Mouse (Mus musculus): ENCODE data around the gene Bend6. TPM values are rescaled to one million over a fixed set of nuclear protein-coding genes. Genes with fewer than 3 reads are reported as not detected.
A peak's percentile ranks its signal among the peaks of the same experiment; 100 is the strongest.
"Not testable (repeated sequence)": the region's sequence is repeated elsewhere in the genome, so short reads cannot be mapped to it uniquely, and the experiment has no call there.

Bend6 gene
- polyA plus RNA-seq, 1 experiment = 0.59 TPM

GRCm38 (mm10) chr1:33892784-33893183, 14.8 kb downstream of the Bend6 start:
- no peak overlapping the region for H3K4me3 ChIP-seq (replicated peaks; ENCODE audit: extremely low read depth, low read depth, low read length)
- DNase-seq = peak; percentile 16
- 55% methylated on average over 10 of the region's 10 CpGs for WGBS
- H3K4me1 ChIP-seq (ENCODE audit: control insufficient read depth, insufficient read depth, low read length) = no peaks in the 10 kb centered on the region
- no peak for TF ChIP-seq POLR2A (IDR thresholded peaks at IDR 0.05; ENCODE audit: borderline replicate concordance, extremely low read depth, low read depth, low read length)
- TF ChIP-seq CTCF (IDR thresholded peaks at IDR 0.05; ENCODE audit: insufficient read depth, low read length) = peak; percentile 52

DNA sequence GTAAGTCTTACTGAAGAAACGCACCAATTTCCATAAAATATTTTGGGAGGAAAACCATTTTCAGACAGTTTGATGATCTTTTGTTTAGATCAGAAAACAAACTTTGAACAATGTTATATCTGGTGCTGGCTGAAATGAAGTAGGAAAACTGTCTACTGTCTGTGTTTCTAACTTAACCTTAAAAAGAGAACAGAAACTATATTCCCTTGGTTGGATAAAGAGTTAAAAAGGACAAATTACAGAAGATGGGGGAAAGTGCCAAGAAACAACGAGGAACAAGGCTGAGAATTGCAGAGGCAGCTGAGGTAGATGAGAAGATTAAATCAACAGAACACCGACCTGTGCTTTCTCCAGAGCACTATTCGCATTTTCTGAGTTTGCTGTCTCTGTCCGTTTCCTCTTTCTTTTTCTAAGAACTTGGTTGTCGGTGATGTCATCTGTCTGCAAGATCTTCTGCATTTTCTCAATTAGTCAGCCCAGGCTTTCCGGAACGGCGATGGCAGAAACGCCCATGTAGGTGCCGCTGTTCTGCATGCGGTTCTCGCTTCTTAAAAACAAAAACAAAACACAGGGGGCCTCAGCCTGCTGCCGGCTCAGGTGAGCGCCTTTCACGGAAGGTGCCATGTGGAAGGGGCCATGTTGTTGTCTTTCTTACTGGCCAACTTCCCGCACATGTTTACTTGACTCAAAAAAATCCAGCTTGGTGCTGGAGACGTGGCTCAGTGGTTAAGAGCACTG, 24.3 kb downstream of the Bend6 start:
- 8% methylated on average over 18 of the region's 18 CpGs for WGBS
- Histone ChIP-seq H3K4me1 (ENCODE audit: control insufficient read depth, insufficient read depth, low read length) (no peaks in the 10 kb centered on the region), H3K4me3 (replicated peaks; ENCODE audit: extremely low read depth, low read depth, low read length) (no peak overlapping the region)
- TF ChIP-seq POLR2A (IDR thresholded peaks at IDR 0.05; ENCODE audit: borderline replicate concordance, extremely low read depth, low read depth, low read length) (no peak), CTCF (IDR thresholded peaks at IDR 0.05; ENCODE audit: insufficient read depth, low read length) (0 out of 2 replicates have a peak, but pooled peaks have one; percentile 2)
- peak; percentile 10 for DNase-seq

DNA sequence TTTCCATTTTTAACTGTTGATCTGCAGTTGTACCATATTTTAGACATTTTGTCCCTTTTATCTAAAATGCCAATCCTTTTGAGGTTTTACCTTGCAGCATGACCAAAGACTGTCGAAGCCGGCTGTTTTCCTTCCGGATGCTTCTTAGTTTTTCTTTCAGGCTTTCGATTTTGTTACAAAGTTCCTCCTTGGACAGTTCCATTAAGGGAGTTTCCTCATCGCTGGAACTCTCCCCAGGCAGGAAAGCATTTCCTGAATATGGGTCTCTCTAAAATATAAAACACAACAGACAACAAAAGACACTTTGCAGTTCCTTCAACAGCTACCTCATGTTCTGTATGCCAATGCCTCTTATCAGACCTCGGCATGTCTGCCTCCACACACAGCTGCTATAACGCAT, 29.4 kb downstream of the Bend6 start:
- H3K4me1 ChIP-seq (ENCODE audit: control insufficient read depth, insufficient read depth, low read length) = no peaks in the 10 kb centered on the region
- no peak overlapping the region for H3K4me3 ChIP-seq (replicated peaks; ENCODE audit: extremely low read depth, low read depth, low read length)
- 68% methylated on average over 7 of the region's 7 CpGs for WGBS
- no peak for DNase-seq
- TF ChIP-seq CTCF (IDR thresholded peaks at IDR 0.05; ENCODE audit: insufficient read depth, low read length) (no peak), POLR2A (IDR thresholded peaks at IDR 0.05; ENCODE audit: borderline replicate concordance, extremely low read depth, low read depth, low read length) (no peak)

- no peaks in the 10 kb centered on the region for H3K4me1 ChIP-seq (ENCODE audit: control insufficient read depth, insufficient read depth, low read length)
- TF ChIP-seq POLR2A (IDR thresholded peaks at IDR 0.05; ENCODE audit: borderline replicate concordance, extremely low read depth, low read depth, low read length) (no peak), CTCF (IDR thresholded peaks at IDR 0.05; ENCODE audit: insufficient read depth, low read length) (no peak)
- 82% methylated on average over 3 of the region's 3 CpGs for WGBS
- DNase-seq = no peak
- no peak overlapping the region for H3K4me3 ChIP-seq (replicated peaks; ENCODE audit: extremely low read depth, low read depth, low read length)
These were observed 31.2 kb downstream of the Bend6 start for GRCm38 (mm10) chr1:33876416-33876815.

GRCm38 (mm10) chr1:33875691-33876090, 31.9 kb downstream of the Bend6 start:
- no peak for DNase-seq
- Histone ChIP-seq H3K4me3 (replicated peaks; ENCODE audit: extremely low read depth, low read depth, low read length) (no peak overlapping the region), H3K4me1 (ENCODE audit: control insufficient read depth, insufficient read depth, low read length) (no peaks in the 10 kb centered on the region)
- 51% methylated on average over 6 of the region's 6 CpGs for WGBS
- TF ChIP-seq POLR2A (IDR thresholded peaks at IDR 0.05; ENCODE audit: borderline replicate concordance, extremely low read depth, low read depth, low read length) = no peak

DNA sequence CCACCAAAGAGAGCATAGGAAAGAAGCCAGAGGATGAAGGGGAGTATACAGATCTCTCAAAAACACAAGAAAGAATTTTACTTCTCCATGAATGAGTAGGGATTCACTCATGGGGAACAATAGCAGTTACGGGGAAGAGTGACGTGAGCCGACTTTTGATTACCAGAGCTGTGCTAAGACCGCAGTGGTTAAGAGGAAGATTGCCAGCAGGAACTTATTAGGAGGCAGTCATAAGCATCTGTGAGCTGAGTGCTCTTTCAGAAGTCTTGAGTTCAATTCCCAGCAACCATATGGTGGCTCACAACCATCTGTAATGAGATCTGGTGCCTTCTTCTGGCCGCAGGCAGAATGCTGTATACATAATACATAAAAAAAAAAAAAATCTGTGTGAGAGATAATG, 34.1 kb downstream of the Bend6 start:
- 89% methylated on average over 5 of the region's 5 CpGs for WGBS
- Histone ChIP-seq H3K4me3 (replicated peaks; ENCODE audit: extremely low read depth, low read depth, low read length) (no peak overlapping the region), H3K4me1 (ENCODE audit: control insufficient read depth, insufficient read depth, low read length) (no peaks in the 10 kb centered on the region)
- DNase-seq = no peak
- TF ChIP-seq POLR2A (IDR thresholded peaks at IDR 0.05; ENCODE audit: borderline replicate concordance, extremely low read depth, low read depth, low read length) (no peak), CTCF (IDR thresholded peaks at IDR 0.05; ENCODE audit: insufficient read depth, low read length) (no peak)

- H3K4me1 ChIP-seq (ENCODE audit: control insufficient read depth, insufficient read depth, low read length) = no peaks in the 10 kb centered on the region
- H3K4me3 ChIP-seq (replicated peaks; ENCODE audit: extremely low read depth, low read depth, low read length) = no peak overlapping the region
- WGBS = 80% methylated on average over 3 of the region's 3 CpGs
- no peak for TF ChIP-seq POLR2A (IDR thresholded peaks at IDR 0.05; ENCODE audit: borderline replicate concordance, extremely low read depth, low read depth, low read length)
- TF ChIP-seq CTCF (IDR thresholded peaks at IDR 0.05; ENCODE audit: insufficient read depth, low read length) = no peak
- no peak for DNase-seq
These were observed 38.2 kb downstream of the Bend6 start for GRCm38 (mm10) chr1:33869437-33869836.

DNA sequence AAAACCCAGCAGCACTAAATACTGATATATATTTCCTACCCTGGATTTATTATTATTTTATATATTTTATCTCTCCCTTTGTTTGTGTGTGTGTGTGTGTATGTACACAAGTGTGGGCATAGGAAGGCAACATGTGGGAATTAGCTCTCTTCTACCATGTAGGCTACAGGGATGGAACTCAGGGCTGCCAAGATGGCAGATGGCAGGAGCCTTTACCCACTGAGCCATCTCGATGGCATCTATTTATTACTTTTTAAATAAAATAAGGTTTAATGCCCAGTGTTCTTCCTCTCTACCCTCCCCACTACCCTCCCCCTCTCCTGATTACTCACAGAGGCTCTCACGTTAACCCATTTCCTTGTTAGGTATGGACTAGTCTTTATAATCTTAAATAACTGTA, 38.6 kb downstream of the Bend6 start:
- Histone ChIP-seq H3K4me1 (ENCODE audit: control insufficient read depth, insufficient read depth, low read length) (no peaks in the 10 kb centered on the region), H3K4me3 (replicated peaks; ENCODE audit: extremely low read depth, low read depth, low read length) (no peak overlapping the region)
- TF ChIP-seq POLR2A (IDR thresholded peaks at IDR 0.05; ENCODE audit: borderline replicate concordance, extremely low read depth, low read depth, low read length) (no peak), CTCF (IDR thresholded peaks at IDR 0.05; ENCODE audit: insufficient read depth, low read length) (no peak)
- 76% methylated on average over 2 of the region's 2 CpGs for WGBS
- no peak for DNase-seq

GRCm38 (mm10) chr1:33846807-33847206, 60.8 kb downstream of the Bend6 start:
- Histone ChIP-seq H3K4me1 (ENCODE audit: control insufficient read depth, insufficient read depth, low read length) (no peaks in the 10 kb centered on the region), H3K4me3 (replicated peaks; ENCODE audit: extremely low read depth, low read depth, low read length) (no peak overlapping the region)
- DNase-seq = no peak
- 89% methylated on average over 2 of the region's 2 CpGs for WGBS
- no peak for TF ChIP-seq POLR2A (IDR thresholded peaks at IDR 0.05; ENCODE audit: borderline replicate concordance, extremely low read depth, low read depth, low read length)
- no peak for TF ChIP-seq CTCF (IDR thresholded peaks at IDR 0.05; ENCODE audit: insufficient read depth, low read length)

GRCm38 (mm10) chr1:33843823-33844222, 63.8 kb downstream of the Bend6 start:
- no peak for DNase-seq
- H3K4me3 ChIP-seq (replicated peaks; ENCODE audit: extremely low read depth, low read depth, low read length) = no peak overlapping the region
- no peak for TF ChIP-seq CTCF (IDR thresholded peaks at IDR 0.05; ENCODE audit: insufficient read depth, low read length)
- H3K4me1 ChIP-seq (ENCODE audit: control insufficient read depth, insufficient read depth, low read length) = no peaks in the 10 kb centered on the region
- WGBS = 83% methylated on average over 6 of the region's 6 CpGs

DNA sequence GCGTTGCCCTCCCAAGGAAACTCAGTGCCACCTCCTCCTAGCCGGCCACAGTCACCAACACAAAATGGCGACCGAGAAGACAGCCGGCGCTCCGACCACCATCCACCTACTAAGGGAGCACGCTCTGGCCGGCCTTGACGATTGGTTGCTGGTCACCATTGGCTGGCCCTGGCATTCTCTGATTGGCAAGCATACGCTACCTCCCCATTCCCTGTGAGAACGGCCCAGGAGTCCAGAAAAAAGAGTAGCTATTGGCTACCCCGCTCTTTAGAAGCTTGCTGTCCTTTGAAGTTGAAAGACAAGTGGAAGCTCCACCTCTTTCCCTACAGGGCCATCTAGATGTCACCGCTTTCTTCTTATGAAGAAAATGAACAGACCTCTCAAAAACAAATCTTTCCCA, 68.7 kb downstream of the Bend6 start:
- not testable (repeated sequence) for H3K4me1 ChIP-seq (ENCODE audit: control insufficient read depth, insufficient read depth, low read length); DNase-seq; H3K4me3 ChIP-seq (replicated peaks; ENCODE audit: extremely low read depth, low read depth, low read length)
- WGBS = 95% methylated on average over 14 of the region's 14 CpGs

All from lung, adult 2 months (tissue).